Mouse (Mus musculus): ENCODE measurements around the gene Gm5861. TPM values are rescaled to one million over a fixed set of nuclear protein-coding genes. Genes with fewer than 3 reads are reported as not detected.
"Not testable (repeated sequence)": the region's sequence is repeated elsewhere in the genome, so short reads cannot be mapped to it uniquely, and the experiment has no call there.

Gene Gm5861
- not detected for total RNA-seq (2021)
- long read RNA-seq: 0 reads

DNA sequence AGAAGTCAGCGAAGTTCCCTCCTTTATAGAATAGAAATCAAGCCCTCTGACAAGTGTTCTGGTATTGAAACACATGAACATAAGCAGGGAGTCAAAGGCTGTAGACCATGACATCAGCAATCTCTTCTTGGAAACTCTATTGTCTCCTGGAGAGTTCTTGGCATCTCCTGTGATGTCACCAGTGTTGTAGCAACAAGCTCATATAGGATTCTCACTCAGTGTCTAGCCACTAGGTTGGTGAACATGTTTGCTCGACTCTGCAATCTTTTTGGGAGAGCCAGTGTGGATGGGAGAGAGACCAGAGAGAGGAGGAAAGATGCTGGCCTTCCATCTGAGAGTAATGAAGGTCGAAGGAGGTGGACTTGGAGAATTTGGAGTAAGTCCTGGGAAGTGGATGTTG lies at the start of gene Gm5861:
Gene Gm5861 (plus strand): TSS at position 301 of the 400 bp plus-strand sequence.
- not testable (repeated sequence) for DNase-seq (ENCODE audit: low spot score in 2 of 2)

DNA sequence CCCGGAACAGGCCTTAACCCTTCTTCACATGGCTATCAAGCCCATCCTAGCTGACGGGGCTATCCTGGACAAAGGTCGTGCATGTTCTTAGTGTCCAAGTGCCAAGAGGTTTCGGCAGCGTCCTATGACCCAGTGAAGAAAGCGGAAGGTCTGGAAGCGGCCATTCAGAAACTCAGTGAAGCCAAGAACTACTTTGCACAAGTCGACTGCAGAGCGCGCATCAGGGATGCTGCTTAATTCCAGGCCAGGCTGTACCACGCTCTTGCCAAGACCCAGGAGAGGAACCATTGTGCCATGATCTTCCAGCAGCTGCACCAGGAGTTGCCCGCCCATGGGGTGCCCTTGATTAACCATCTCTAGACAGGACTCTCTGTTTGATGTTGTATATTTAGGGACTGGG lies 44.8 kb upstream of the Gm5861 start:
- DNase-seq (ENCODE audit: low spot score in 2 of 2): peak in 1 of 2 experiments; percentile 1

Other genes starting within 250 kb of the Gm5861 start
- not detected for gene Gm8871, start 235.3 kb upstream of the Gm5861 start, total RNA-seq (2021)
- not detected for gene Gm8857, start 235.3 kb upstream of the Gm5861 start, total RNA-seq (2021)
- gene Gm8879, start 55.4 kb upstream of the Gm5861 start, total RNA-seq (2021): not detected
- not detected for gene Gm8890, start 73.0 kb downstream of the Gm5861 start, total RNA-seq (2021)
- not detected for gene Speer1, start 158.4 kb downstream of the Gm5861 start, total RNA-seq (2021)
- not detected for gene Gm8897, start 233.3 kb downstream of the Gm5861 start, total RNA-seq (2021)